Mouse (Mus musculus) lung, embryonic 14.5 days (tissue): ENCODE results near the gene Atg9b. TPM values are rescaled to one million over a fixed set of nuclear protein-coding genes. Genes with fewer than 3 reads are reported as not detected.

Source experiments
- ATAC-seq: fragments of 200-750 bp; cut with Nextera tagmentation; 2 replicates; pipeline ENCODE4 v1.8.0; 2017; ENCODE audit warnings: mild to moderate bottlenecking, moderate TSS enrichment, moderate library complexity; ENCODE audit not compliant: insufficient read depth
- DNase-seq: peaks from one replicate; pipeline ENCODE4 v3.0.0-alpha.2; 2015
- H3K27ac ChIP-seq: fragments of 300-500 bp; sonication (generic); 2 replicates; pipeline ENCODE4 v1.5.1; 2014; ENCODE audit warnings: low read depth, mild to moderate bottlenecking, moderate library complexity
- H3K27me3 ChIP-seq: fragments of 300-500 bp; sonication (generic); 2 replicates; pipeline ENCODE4 v1.6.1; 2014; ENCODE audit warnings: low read length, control low read depth; ENCODE audit not compliant: insufficient read depth
- H3K36me3 ChIP-seq: fragments of 300-500 bp; sonication (generic); 2 replicates; pipeline ENCODE4 v1.6.1; 2014; ENCODE audit warnings: control low read depth; ENCODE audit not compliant: insufficient read depth
- H3K4me1 ChIP-seq: fragments of 300-500 bp; sonication (generic); 2 replicates; pipeline ENCODE4 v1.6.1; 2014; ENCODE audit warnings: antibody characterized with exemption, control low read depth; ENCODE audit not compliant: insufficient read depth
- H3K4me2 ChIP-seq: fragments of 300-500 bp; sonication (generic); 2 replicates; pipeline ENCODE4 v1.6.1; 2014; ENCODE audit warnings: mild to moderate bottlenecking
- H3K4me3 ChIP-seq: fragments of 300-500 bp; sonication (generic); 2 replicates; pipeline ENCODE4 v1.5.1; 2014; ENCODE audit warnings: low read depth, low read length
- H3K9ac ChIP-seq: fragments of 300-500 bp; sonication (generic); 2 replicates; pipeline ENCODE4 v1.6.1; 2014
- H3K9me3 ChIP-seq: fragments of 300-500 bp; sonication (generic); 2 replicates; pipeline ENCODE4 v1.6.1; 2016; ENCODE audit warnings: low read depth, low read length, control low read depth
- CTCF ChIP-seq: IDR thresholded peaks from 2 replicates; pipeline ENCODE4 v1.5.1; 2016; ENCODE audit warnings: antibody characterized with exemption, low read depth
- WGBS: fragments of 180-500 bp; shearing (Covaris S2); extraction: QIAGEN DNeasy Blood & Tissue Kit; methylation state at CpG from one replicate; pipeline ENCODE4 v1.1.7; 2014; 5-methylcytosine and 5-hydroxymethylcytosine counted together
- polyA plus RNA-seq: library from polyadenylated mRNA; unstranded; fragments of >200 nt; fragmentation: Nextera tagmentation; extraction: Ambion mirVana; gene quantifications from 2 replicates; pipeline ENCODE4 v1.2.1, GENCODE M21; 2014

The Atg9b gene
- polyA plus RNA-seq, 1 experiment from 2014 or later, result 0.71 TPM

- no peaks in the 10 kb centered on the region for H3K36me3 ChIP-seq
Measured at GRCm38 (mm10) chr5:24387264-24388241, 4.4 kb downstream of the Atg9b start.

DNA sequence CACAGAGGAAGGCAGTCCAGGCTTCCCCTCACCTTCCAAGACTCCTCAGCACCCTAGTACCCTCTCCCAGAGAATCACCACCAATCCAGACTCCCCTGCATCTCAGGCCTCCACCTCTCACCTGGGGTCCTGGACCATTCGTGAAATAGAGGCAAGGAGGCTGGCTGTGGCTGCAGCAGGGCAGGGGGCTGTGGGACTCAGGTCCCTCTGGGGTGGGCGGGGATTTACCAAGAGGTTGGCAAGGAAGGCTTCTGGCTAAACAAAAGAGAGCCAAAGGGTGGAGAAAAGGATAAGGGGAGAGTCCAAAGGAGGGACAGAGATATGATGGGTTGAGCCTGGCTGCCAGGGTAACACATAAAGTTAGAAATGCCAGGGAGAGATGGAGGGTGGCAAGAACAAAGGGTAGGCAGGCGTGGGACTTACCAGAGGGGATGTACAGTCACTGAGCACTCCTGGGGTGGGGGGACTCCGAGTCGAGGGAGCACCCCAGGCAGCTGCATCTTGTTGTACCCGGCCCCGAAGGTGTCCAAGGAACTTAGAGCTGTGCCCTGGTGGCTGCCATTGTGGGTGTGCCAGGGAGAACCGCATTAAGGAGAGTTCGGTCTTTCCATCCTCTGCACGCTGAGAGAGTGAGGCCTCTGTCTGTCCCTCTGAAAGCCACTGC lies 5.9 kb downstream of the Atg9b start:
- Histone ChIP-seq H3K27ac (no peak overlapping the region), H3K36me3 (no peaks in the 10 kb centered on the region), H3K9ac (no peak overlapping the region), H3K4me3 (no peak overlapping the region), H3K4me2 (no peak overlapping the region), H3K4me1 (0 out of 2 replicates have a peak, but pooled peaks cover 4% of the 10 kb centered on the region), H3K9me3 (no peaks in the 10 kb centered on the region), H3K27me3 (peaks cover 32% of the 10 kb centered on the region)
- TF ChIP-seq CTCF, result no peak
- 82% methylated on average over 10 of the region's 10 CpGs for WGBS
- ATAC-seq (no peak), DNase-seq (no peak)

More at GRCm38 (mm10) chr5:24387264-24388241, 4.4 kb downstream of the Atg9b start:
- Histone ChIP-seq H3K27ac (no peak overlapping the region), H3K4me2 (peak overlapping the region; percentile 96), H3K4me3 (peak overlapping the region; percentile 47), H3K4me1 (0 out of 2 replicates have a peak, but pooled peaks cover 4% of the 10 kb centered on the region), H3K9me3 (no peaks in the 10 kb centered on the region), H3K27me3 (peaks cover 32% of the 10 kb centered on the region), H3K9ac (peak overlapping the region; percentile 49)
- peak; percentile 39 for TF ChIP-seq CTCF
- peak; percentile 52 for ATAC-seq
- WGBS, result 1% methylated on average over 73 of the region's 73 CpGs
- peak; percentile 77 for DNase-seq

DNA sequence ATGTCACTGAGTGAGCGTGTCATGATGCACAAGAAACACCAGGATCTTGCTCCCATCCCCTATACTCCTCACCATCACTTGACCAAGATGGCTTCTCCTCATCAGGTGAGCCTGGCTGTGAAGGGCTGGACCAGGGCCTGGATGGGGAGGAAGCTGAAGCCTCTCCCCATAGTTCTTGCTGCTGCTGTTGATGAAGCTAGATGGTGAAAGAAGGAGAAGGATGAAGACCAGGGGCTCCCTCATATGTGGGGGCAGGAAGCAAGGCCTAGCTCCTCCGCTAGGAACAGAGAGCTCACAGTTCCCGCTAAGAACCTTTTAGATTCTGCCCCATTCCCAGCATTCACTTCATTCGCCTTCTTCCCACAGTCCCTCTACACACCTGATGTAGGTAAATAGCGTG lies 6.6 kb downstream of the Atg9b start:
- Histone ChIP-seq H3K36me3 (no peaks in the 10 kb centered on the region), H3K27me3 (peaks cover 32% of the 10 kb centered on the region), H3K4me2 (no peak overlapping the region), H3K4me3 (no peak overlapping the region), H3K9ac (no peak overlapping the region), H3K27ac (no peak overlapping the region), H3K9me3 (no peaks in the 10 kb centered on the region), H3K4me1 (0 out of 2 replicates have a peak, but pooled peaks cover 4% of the 10 kb centered on the region)
- 85% methylated on average over 5 of the region's 5 CpGs for WGBS
- no peak for TF ChIP-seq CTCF
- ATAC-seq, result no peak
- no peak for DNase-seq

DNA sequence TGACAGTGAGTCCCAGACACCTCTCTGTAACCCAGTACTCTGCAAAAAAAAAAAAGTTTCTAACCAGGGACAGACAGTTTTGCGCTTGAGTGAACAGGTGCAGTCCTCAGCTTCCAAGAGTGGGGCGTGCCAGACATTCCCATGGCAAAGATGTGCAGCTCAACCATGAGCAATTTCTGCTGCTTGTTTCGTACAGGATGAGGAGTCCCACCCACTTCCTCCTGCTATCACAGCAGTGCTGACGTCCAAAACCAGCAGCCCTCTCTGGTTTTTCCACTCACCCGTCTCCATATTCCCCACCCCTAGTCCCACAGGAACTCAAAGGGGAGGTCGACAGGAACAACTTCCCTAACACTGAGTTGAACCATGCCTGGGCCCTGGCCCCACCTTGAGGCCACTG lies 7.5 kb downstream of the Atg9b start:
- DNase-seq, result no peak
- ATAC-seq, result no peak
- H3K36me3 ChIP-seq, result no peaks in the 10 kb centered on the region
- 55% methylated on average over 6 of the region's 6 CpGs for whole genome bisulfite sequencing
- H3K9me3 ChIP-seq, result no peaks in the 10 kb centered on the region
- no peak overlapping the region for H3K27ac ChIP-seq
- H3K9ac ChIP-seq, result no peak overlapping the region
- 0 out of 2 replicates have a peak, but pooled peaks cover 4% of the 10 kb centered on the region for H3K4me1 ChIP-seq
- TF ChIP-seq CTCF, result no peak
- peaks cover 32% of the 10 kb centered on the region for H3K27me3 ChIP-seq
- no peak overlapping the region for H3K4me2 ChIP-seq
- H3K4me3 ChIP-seq, result no peak overlapping the region

DNA sequence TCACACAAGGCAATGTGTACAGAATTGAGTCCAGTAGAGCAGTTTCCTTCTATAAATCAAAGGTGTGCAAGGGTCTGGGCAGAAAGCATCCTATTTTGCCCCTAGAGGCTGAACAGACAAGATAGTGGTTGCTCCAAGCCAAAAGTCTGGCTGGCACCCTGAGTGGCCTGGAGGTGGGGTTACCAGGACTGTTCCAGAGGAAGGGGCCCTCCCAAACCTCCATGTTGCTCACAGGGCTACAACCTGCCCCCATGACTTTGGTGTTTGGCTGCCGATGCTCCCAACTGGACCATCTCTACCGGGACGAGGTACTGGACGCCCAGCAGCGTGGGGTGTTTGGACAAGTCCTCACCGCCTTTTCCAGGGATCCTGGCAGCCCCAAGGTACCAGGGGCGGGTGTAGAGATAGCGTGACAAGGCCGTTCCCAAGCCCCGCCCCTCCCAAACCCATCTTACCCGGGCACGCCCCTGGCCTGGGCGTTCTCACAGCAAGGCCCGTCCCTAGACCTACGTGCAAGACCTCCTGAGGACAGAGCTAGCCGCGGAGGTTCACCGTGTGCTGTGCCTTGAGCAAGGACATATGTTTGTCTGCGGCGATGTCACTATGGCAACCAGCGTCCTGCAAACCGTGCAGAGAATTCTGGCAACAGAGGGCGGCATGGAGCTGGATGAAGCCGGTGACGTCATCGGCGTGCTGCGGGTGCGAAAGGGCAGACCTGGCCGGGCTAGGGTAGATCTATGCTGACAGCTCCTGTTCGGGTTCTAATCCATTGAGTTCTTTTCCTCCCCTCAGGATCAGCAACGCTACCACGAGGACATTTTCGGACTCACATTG lies 8.7 kb downstream of the Atg9b start:
- ATAC-seq, result peak; percentile 89
- WGBS, result under 1% methylated on average over 34 of the region's 34 CpGs
- peak; percentile 96 for DNase-seq
- Histone ChIP-seq H3K27ac (no peak overlapping the region), H3K27me3 (peaks cover 25% of the 10 kb centered on the region), H3K4me3 (peak overlapping the region; percentile 41), H3K4me2 (peak overlapping the region; percentile 69), H3K9ac (peak overlapping the region; percentile 27), H3K36me3 (no peaks in the 10 kb centered on the region), H3K4me1 (0 out of 2 replicates have a peak, but pooled peaks cover 4% of the 10 kb centered on the region), H3K9me3 (no peaks in the 10 kb centered on the region)
- TF ChIP-seq CTCF, result peak; percentile 71

- ATAC-seq (no peak), DNase-seq (no peak)
- H3K4me1 ChIP-seq, result no peaks in the 10 kb centered on the region
- no peak for TF ChIP-seq CTCF
- peaks cover 12% of the 10 kb centered on the region; the same call in 1 of the 2 replicates for H3K27me3 ChIP-seq
- H3K9ac ChIP-seq, result no peak overlapping the region
- no peaks in the 10 kb centered on the region for H3K36me3 ChIP-seq
- H3K4me3 ChIP-seq, result no peak overlapping the region
- H3K27ac ChIP-seq, result no peak overlapping the region
- H3K9me3 ChIP-seq, result no peaks in the 10 kb centered on the region
- H3K4me2 ChIP-seq, result no peak overlapping the region
- 74% methylated on average over 2 of the region's 2 CpGs for WGBS
Measured at GRCm38 (mm10) chr5:24381988-24382387, 10.0 kb downstream of the Atg9b start.
